Mouse (Mus musculus) layer of hippocampus, adult 11-12 months (tissue): ENCODE data around the gene Wdtc1.
A peak's percentile ranks its signal among the peaks of the same experiment; 100 is the strongest.

ENCODE experiments used
- DNase-seq: peaks from one replicate; pipeline ENCODE4 v3.0.0; 2022; ENCODE audit warnings: low spot score

Wdtc1 gene

DNA sequence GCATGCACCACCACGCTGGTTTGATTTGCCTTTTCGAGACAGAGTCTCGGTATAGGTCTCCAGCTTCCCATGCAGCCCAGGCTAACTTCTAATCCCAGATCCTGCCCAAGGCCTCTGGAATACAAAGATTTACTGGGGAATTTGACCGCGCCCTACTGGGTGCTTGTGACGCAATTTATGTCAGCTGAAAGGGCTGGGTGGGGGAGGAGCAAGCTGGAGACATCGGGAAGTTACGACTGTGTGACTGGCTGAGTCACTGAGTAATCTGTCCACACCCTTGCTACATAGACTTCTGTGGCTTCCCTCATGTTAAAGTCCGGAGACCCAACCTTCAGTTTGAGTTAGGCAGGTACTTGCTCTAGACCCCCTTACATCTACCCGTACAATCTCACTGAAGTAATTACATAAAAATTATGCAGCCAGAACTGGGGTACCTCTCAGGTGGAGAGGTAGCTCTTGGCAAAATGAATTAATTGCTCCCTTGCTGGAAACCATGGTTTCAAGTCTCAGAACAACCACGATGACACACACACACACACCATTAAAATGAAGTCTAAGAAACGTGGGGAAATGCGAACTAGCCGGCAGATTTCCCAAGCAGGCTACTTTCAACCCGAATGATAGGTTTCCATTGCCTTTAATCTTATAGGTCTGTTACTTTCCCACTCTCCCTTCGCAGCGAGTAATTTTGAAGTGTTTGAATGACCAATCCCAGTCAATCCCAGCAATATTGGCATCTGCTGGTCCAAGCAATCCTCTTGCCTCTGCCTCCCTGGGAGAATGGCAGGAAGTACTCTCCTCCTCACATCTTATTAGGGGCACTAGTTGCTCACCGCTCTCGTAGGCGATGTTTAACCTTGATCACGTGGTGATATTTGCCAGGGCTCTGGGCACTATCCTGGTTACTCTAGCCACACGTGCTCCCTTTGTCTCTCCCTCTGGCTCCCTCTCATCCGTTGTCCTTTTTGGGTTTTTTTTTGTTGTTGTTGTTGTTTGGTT is at the start of gene Wdtc1:
Wdtc1 (minus strand) TSS at position 115 of the 999 bp plus-strand sequence.
- DNase-seq: no peak

DNA sequence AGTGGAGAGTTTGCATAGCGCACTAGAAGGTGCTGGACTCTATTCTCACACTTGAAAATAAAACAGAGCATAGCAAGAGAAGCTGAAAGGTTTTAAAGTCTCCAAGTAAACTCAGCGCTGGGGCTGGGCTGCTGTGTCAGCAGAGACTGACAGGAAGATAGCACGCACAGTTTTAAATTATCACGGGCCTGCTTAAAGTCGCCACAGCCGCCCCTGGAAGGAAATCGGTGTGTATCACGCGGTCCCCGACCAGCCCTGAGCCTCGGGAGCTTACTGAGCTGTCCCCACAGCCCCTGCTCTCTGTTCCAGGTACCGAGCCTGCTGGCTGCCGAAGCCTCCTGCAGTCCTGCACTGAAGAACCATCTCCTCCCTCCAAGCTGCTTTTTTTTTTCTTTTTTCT is 48.7 kb upstream of the Wdtc1 start:
- DNase-seq: no peak

DNA sequence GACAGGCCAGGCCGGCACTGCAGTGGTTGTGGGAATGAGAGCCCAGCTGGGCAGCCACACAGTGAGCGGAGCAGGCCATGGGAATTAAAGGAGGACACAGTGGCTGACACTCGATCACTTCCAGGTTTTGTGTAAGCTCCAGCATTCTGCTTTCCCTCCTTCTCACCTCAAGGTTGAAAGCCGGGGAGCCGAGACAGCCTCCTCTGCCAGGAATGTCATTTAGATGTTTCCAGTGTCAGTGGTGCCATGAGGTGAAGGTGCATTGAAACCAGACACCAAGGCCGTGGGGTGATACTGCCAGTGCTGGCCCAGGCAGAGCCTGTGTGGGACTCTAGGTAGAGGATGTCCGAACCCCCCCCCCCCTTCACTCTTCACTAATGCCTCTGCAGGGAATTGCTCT is 46.8 kb upstream of the Wdtc1 start:
- no peak for DNase-seq

DNA sequence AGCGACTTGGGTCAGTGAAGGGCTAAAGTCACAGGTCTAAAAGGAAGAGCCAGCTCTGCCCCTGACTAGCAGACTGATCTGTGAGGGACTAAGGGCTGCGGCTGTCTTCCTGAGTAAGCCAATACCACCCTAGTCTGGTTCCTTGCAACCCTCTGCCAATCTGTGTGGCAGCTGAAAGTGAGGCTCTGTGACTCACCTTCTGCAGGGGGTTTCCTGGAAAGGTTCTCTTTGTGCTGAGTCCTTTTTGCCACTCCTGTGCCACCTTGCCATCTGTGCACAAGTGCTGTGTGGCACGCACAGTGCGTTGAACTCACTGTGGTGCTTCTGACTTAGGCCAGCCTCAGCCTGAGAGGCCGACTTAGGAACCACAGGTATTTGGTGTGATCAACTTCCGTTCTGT is 46.2 kb upstream of the Wdtc1 start:
- no peak for DNase-seq

DNA sequence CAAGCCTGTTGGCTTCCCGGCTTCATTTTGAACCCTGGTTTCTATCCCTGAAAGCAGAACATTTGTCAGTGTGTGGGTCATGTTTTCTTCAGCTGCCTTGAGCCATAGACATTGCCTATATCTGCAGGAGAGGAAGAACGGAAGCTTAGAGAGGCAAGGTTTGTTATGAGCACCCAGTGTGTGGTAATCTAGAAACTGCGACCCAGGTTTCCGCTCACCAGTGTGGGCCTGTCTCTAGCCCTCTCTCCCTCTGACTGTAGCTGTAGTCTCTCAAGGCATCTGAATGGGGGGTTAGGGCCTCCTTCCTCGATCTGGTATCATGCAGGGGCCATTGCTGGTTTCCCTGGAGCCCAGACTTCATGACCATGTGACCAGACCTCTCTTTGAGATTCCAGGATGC is 45.3 kb upstream of the Wdtc1 start:
- DNase-seq: no peak

DNA sequence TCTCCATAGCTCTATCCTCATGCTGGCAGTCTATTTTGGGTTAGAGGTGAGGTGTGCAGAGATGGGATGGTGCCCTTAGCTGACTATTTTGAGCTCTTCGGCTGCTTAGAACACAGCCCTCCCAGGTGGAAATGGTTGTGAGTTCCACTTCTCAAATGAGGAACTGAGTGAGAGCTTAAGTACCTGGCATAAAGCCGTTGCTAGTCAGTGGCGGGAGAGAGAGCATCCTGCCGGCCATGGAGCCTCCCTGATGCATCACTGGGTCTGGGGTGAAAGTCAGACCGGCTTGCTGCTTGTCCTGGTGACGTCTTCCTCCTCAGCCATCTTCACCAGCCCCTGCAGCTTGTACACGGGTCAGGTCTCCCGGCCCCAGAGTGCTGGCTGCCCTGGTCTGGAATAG is 44.7 kb upstream of the Wdtc1 start:
- DNase-seq: no peak

DNA sequence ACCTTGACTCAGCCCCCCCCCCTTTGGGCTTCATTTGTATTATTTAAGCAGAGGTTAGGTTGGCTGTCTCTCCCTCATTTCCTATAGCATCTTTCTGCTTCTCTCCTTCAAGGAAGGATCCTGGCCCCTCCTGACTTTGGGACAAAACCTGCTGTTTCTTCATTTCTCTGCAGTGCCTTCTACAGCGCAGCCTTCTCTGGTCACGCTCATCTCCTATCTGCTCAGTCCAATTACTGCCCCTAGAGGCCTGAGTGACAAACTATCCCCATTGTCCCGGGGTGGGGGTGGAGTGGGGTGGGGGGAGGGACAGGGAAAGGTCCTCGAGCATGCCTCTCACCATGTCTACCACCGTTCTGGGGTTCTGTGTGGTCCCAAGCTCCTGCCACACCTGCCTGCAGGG is 44.0 kb upstream of the Wdtc1 start:
- DNase-seq: no peak

DNA sequence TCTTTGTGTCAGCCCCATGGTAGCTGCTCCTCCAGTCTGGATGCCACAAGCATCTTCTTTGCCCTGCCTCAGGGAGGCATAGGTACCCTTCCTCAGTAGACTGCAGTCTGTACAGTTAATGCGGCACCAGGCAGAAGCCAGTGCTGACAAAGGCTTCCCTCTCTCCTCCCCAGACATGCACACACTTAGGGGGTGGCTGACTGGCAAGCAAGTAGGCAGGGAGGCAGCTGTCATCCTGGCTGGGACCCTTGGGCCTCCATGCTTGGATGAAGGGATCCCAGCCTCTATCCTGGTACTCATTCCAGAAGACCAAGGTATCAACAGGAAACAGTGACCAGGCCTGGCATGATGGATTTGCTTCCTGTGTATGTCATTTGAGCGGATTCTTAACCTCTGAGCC is 42.8 kb upstream of the Wdtc1 start:
- DNase-seq: no peak

DNA sequence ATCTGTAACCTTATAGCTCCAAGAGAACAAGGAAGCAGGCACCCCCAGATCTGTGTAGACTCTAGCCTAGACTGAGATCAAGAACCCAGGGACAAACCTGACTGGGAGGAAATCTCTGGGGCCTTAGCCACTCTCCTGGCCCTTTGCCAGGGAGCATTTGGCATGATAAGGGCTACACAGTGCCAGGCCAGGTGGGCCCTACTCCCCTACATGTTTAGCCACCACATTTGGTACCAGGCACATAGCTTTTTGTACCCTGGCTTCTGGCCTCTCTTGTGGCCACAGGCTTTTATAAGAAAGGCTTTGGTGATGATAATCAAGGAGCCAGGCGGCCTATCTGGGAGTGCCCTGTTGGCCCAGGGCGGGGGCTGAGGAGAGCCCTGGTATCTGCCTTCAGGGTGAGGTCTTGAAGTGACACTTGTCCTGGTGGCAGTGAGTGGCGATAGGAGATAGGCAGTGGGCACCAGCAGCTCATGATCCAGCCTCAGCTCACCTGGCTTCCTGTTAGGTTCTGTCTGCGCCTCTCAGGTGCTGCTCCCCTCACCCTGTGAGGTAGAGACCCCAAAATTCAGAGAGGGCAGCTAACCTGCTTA is 41.8 kb upstream of the Wdtc1 start:
- no peak for DNase-seq

DNA sequence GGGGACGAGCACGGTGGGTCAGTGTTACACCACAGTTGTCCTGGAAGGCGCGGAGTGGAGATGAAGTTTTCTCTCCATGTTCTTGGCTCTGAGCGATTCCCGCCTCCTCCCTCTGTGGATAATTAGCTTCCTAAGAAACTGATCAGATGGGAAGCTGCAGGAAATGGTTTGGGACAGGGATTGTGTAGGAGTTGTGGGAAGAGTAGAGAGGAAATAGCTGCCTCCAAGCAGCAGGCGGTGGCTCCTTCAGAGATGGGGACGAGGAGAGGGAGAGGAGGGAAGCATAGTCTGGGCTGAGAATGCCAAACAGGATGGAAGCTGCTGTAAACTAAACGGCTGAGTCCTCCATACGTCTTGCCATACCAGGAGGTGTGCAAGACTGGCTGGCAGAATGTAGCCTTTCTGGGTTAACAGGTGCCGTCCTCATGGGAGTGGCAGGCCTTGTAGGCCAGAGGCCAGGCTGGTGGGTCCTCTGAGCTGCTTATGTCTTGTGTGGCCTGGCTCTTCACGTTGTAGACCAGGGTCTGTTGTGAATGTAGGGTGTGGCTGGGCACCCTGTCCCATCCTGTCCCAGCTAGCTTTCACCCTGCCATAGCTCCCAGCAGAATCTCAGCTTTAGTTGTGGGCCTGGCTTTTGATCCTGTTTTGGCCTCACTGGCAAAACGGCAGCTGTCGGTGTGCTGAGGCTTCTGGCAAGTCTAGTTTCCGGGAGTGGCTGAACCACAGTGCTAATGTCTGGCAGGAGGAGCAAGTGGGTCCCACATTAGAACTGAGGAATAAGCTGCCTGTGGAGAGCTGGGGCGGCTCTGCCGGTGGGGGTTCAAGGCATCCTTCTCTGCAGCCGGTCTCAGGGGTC is 38.1 kb upstream of the Wdtc1 start:
- DNase-seq: peak; percentile 60

DNA sequence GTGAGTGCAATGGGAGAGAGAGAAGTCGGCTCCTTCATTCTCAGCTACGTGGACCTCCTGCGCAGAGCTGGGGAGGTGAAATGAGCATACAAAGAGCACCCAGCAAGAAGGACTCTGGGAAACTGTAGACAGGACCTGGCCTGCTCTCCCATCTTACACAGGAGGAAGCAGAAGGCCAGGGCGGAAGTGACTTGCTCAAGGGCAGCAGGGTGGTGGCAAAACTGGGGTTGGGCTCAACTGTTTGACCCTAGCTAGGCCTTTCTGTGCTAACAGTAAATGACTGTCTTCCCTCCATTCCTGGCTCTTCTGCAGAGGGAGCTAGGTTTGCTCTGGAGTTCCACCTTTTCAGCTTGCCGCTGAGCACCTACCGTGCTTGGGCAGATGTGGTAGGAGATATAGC is 37.3 kb upstream of the Wdtc1 start:
- no peak for DNase-seq

DNA sequence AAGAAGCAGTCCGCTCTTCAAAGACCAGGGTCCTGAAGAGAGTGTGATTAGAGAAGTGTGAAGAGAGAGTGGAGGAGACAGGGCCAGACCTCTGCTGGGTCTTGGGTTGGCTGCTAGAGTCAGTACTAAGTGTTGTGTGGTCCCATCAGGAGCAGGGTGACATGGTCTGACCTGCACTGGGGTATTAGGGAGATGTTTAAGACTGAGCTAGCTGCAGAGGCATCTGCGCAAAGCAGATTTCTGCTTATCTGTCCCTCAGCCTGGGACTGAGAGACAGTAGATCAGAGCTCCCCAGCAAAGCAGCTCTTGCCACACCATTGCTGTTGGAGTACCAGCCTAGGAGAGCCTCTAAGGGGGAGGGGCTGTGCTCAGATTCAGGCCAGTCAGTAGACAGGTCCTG is 36.8 kb upstream of the Wdtc1 start:
- no peak for DNase-seq

DNA sequence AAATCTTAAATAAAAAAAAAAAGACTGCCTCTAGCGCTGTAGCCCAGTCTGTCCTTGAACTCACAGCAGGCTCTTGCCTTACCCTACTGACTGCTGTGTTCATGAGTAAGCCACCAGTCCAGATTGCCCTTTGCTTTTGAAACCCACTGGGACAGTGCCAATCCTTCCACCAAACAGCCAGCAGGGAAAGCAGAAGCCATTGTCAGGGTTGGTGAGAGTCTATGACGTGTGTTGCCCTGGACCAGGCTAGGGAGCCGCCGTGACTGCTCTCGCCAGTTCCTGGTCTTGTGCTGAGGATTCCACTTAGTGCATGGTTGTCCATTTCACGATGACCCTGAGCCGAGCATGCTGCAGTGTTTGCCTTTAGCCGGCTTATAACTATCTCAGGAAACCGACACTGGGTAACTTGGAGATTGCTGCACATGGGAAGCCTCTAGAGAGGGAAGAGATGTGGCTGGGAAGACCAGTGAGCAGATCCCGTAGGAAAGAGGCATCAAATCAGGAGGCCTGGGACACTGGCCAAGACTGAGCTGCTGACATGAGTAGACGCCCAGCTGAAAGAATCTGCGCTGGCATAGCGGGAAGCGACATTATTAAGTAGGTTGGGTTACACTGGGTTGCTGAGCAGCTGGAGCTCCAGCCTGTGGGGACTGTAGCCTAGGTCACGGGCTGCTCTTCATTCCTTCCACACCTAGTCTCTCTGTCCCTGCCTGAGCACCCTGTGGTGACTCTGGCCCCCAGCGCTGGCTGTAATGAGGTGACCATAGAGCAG is 35.7 kb upstream of the Wdtc1 start:
- DNase-seq: no peak

DNA sequence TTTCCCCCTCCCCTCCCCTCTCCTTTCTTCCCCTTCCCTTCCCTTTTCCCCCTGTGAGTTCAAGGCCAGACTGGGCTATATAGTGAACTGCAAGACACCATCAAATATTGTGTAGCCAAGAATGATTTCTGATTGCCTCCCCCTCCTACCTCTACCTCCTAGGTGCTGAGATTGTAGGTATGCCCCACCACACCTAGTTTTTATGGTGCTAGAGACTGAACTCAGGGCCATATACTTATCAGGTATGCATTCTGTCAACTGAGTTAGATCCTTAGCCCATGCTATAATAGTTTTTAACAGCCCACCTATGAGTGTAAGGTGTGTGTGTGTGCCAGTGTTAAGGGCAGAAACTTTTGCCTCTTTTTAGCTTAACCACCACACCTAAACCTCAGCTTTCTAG is 33.8 kb upstream of the Wdtc1 start:
- DNase-seq: no peak

DNA sequence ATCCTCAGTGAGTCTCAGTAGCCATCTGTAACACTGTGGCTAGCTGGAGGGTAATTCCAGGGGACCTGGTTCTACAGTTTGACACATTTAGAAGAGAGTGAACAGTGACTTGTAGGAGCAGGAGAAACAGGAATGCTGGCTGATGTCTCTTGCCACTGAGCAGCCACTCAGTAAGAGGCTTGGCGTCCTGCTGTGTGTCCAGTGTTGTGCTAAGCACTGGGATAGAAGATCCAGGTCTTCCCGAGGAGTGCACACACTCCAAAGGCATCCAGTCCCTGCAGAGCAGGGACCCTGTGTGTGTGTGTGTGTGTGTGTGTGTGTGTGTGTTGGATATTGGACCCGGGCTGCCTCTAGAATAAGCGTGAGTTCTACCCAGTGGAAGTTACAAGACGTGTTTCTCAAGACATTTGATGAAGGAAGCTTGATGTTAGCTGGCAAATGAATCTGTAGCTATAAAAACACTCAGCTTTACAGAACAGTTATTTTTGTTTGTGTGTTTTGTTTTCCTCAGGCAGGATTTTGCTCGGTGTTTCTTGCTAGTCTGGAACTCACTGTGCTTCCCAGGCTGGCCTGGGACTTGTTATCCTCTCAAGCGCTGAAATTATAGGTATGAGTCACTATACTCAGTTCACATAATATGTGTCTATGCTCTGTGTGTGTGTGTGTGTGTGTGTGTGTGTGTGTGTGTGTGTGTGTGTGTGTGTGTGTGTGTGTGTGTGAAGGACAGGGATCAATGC is 32.9 kb upstream of the Wdtc1 start:
- DNase-seq: no peak

DNA sequence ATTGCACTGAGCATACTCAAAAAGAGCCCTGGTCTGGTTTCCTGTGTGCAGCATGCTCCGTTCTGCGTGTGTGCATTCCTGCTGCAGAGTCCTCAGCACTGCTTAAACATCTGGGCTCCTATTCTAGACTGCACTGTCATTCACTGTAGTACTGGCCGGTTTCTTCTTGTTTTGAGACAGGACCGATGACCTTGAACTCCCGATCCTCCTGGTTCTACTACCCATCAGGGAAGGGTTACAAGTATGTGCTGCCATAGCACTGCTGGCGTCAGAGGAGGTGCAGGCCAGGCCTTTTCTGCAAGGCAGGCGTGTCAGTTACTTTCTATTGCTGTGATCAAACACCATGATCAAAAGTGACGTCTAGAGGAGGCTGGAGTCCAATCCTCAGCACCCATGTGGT is 27.9 kb upstream of the Wdtc1 start:
- no peak for DNase-seq

DNA sequence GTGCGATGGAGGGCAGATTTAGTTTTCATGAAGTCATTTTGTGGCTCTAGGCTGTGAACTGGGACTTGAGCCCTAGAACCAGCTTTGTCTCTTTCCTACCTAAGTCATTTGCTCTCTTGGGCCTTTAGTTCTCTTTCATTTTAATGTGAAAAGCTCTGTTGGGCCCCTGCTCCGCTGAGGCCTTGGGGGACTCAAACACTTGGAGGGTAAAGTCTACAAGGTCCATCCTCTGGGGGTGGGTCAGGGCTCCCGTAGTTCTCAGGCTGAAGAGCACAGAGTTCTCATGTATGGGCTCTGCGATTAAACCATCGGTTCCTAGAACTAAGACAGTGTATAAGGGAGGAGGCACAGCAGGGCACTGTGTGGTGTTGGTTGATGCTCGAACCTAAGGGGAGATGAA is 27.3 kb upstream of the Wdtc1 start:
- no peak for DNase-seq

DNA sequence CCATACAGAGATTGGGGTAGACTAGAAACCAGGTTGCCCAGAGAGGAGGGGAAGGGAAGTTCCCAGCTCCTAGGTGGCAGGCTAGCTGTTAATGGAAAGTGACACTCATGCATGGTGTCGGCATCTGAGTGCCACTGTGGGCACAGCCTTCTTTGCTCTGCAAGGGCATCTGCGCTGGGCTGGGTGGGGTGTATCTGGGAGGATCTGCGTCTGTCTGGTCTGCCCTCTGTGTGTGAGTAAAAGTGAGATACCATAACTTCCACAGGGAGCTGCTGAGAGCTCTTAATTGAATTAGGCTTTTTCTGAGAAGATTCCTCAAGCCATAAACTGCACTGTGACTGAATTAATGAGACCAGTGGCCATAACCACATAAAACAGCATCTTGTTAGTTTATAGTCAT is 26.6 kb upstream of the Wdtc1 start:
- DNase-seq: no peak

DNA sequence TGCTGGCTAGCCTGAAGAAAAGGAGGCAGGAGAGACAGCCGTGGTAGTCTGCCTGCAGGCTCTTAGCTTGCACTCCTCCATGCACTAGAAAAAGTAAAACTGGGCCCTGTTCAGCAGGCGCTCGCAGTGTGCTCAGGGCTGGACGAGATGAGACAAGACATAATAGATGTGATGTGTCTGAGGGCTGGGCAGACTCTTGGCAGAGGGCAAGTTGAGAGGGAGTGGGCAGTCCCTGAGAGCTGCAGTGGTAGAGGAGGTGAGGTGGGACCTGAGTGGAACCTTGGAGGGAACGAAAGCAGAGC is 25.7 kb upstream of the Wdtc1 start:
- no peak for DNase-seq

DNA sequence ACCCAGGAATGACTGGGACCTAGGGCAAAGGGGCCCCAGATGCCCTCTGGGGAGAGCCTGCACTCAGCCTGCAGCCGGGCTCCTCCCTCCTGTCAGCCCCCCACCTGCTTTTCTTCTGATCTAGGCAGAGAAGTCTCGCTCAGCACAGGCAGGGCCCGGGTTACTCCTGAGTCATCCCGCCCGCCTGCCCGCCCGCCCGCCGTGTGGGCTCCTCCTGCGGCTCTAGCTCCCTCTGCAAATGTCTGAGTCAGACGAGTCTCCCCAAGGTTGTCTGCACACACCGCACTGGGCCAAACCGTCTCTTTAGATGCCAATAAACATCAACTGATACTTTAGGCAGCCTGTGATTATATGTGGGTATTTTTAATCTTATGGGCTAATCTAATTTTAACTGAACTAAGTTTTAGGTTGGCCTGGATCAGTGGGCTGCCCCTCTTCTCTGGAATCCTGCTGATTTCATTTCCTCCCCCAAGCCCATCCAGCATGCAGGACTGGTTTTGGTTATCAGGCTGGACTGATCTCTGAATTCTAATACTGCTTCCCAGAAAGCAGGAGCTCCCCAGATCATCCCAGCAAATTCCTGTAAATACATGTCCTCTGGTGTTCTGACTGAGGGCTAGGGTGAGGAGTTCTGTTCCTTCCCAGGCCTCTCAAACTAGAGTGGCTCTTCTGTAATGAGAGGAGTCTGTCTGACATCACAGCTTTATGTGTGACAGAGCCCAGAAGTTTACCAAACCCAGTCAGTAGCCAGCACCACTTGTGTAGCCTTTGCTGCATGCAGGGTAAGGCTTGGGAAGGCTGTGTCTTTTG is 25.2 kb upstream of the Wdtc1 start:
- DNase-seq: no peak
